Mouse (Mus musculus) hindbrain, embryonic 10.5 days (tissue): ENCODE data around the gene Limch1. TPM values are rescaled to one million over a fixed set of nuclear protein-coding genes. Genes with fewer than 3 reads are reported as not detected.
A peak's percentile ranks its signal among the peaks of the same experiment; 100 is the strongest.

Experiments used
- DNase-seq: peaks from one replicate; pipeline ENCODE4 v3.0.0-alpha.2; 2017; ENCODE audit warnings: low spot score
- H3K27ac ChIP-seq: fragments of 300-500 bp; sonication (generic); 2 replicates; pipeline ENCODE4 v1.5.1; 2016; ENCODE audit warnings: mild to moderate bottlenecking, moderate library complexity
- H3K27me3 ChIP-seq: fragments of 300-500 bp; sonication (generic); 2 replicates; pipeline ENCODE4 v1.6.1; 2016; ENCODE audit warnings: mild to moderate bottlenecking; ENCODE audit not compliant: poor library complexity, insufficient read depth, severe bottlenecking
- H3K36me3 ChIP-seq: fragments of 300-500 bp; sonication (generic); 2 replicates; pipeline ENCODE4 v1.6.1; 2016; ENCODE audit warnings: mild to moderate bottlenecking, moderate library complexity
- H3K4me1 ChIP-seq: fragments of 300-500 bp; sonication (generic); replicated peaks from 2 replicates; pipeline ENCODE4 v1.6.1; 2016; ENCODE audit warnings: mild to moderate bottlenecking
- H3K4me3 ChIP-seq: fragments of 300-500 bp; sonication (generic); 2 replicates; pipeline ENCODE4 v1.5.1; 2016; ENCODE audit warnings: mild to moderate bottlenecking, moderate library complexity
- H3K9me3 ChIP-seq: fragments of 300-500 bp; sonication (generic); 2 replicates; pipeline ENCODE4 v1.6.1; 2016; ENCODE audit warnings: mild to moderate bottlenecking, moderate library complexity
- WGBS: fragments of 180-500 bp; shearing (Covaris S2); methylation state at CpG from one replicate; pipeline ENCODE4 v1.1.7; 2016; 5-methylcytosine and 5-hydroxymethylcytosine counted together
- polyA plus RNA-seq: library from polyadenylated mRNA; unstranded; fragments of >200 nt; fragmentation: Nextera tagmentation; extraction: Ambion mirVana; gene quantifications from 2 replicates; pipeline ENCODE4 v1.2.1, GENCODE M21; 2016

Limch1 gene
- polyA plus RNA-seq, 1 experiment from 2014 or later: 49.2 TPM

DNA sequence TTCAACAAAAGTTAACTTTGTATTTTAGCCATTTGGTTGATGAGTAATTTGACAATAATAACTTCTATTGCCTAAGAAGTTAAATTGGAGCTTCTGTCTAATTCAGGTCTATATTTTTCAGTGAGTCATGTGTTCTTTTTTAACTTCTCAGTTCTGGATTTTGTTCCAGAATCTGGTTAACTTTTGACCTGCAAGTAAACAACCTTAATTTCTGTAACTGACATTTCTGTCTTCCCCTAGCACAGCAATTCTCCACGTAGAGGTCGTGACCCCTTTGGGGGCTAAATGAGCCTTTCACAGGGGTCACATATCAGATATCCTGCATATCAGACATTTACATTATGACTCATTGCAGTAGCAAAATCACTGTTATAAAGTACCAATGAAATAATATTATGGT, 221.5 kb downstream of the Limch1 start:
- peaks cover 56% of the 10 kb centered on the region for H3K4me1 ChIP-seq
- no peak for DNase-seq
- no peaks in the 10 kb centered on the region for H3K27me3 ChIP-seq
- no peak overlapping the region for H3K4me3 ChIP-seq
- H3K36me3 ChIP-seq: no peaks in the 10 kb centered on the region
- H3K9me3 ChIP-seq: no peaks in the 10 kb centered on the region
- WGBS: 46% methylated on average over 2 of the region's 2 CpGs
- peak overlapping the region; percentile 82 for H3K27ac ChIP-seq

DNA sequence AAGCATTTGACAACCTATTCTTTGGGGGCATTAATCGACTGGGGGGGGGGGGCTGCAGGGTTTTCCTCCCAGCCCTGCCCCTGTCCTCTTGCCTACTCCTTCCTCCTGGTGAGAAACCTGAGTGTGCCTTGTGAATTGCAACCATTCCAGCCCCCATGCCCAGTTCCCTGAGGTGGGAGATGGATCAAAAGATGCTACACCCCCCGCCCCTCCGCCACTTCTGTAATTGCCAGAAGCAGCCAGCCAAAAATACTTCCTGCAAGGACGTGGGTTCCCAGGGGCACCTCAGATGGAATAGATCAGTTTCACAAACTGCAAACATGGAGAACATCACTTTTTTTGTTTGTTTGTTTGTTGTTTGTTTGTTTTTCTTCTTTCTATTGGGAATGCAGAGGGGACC, 222.0 kb downstream of the Limch1 start:
- no peak for DNase-seq
- peak overlapping the region; percentile 33 for H3K4me3 ChIP-seq

DNA sequence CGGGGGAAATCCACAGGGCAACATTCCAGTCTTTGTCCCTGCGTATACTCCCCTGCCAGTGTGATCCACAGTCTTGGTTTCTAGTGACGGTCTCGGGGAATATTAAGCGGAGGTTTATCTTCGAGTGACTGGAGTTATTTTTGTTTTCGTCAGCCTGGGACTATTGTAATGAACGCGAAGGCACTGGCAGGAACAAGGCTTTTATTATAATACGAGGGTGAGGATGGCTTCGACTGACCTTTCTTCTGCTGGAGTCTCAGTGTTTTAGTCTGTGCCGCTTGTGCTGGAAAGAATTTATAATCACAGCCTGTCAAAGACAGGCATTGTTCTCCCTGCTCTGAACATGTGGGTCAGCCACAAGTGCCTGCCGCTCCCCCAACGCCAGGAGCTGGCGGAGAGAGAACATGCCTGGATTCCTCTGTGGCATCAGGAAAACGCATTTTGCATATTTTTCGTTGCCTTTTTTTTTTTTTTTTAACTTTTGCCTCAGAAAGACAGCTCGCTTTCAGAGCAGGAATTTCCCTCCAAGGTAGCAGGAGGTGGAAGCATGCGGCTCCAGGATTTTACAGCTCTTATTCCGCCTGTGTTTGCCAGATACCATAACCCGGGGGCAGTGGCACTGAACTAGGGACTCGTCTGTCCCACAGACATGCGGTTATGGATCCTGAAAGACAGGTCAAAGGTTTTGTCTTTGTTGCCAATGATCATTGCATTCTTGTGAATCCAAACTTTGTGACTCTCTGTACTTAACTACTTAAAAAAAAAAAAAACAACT, 222.6 kb downstream of the Limch1 start:
- peak; percentile 77 for DNase-seq
- Histone ChIP-seq H3K9me3 (no peaks in the 10 kb centered on the region), H3K4me1 (peaks cover 56% of the 10 kb centered on the region), H3K36me3 (no peaks in the 10 kb centered on the region), H3K27ac (peak overlapping the region; percentile 82), H3K27me3 (no peaks in the 10 kb centered on the region), H3K4me3 (peak overlapping the region; percentile 33)
- 5% methylated on average over 23 of the region's 23 CpGs for WGBS

More for the DNA sequence above, 222.0 kb downstream of the Limch1 start:
- Histone ChIP-seq H3K36me3 (no peaks in the 10 kb centered on the region), H3K9me3 (no peaks in the 10 kb centered on the region), H3K4me1 (peaks cover 56% of the 10 kb centered on the region), H3K27me3 (no peaks in the 10 kb centered on the region), H3K27ac (peak overlapping the region; percentile 82)
- 29% methylated on average over 4 of the region's 4 CpGs for WGBS

DNA sequence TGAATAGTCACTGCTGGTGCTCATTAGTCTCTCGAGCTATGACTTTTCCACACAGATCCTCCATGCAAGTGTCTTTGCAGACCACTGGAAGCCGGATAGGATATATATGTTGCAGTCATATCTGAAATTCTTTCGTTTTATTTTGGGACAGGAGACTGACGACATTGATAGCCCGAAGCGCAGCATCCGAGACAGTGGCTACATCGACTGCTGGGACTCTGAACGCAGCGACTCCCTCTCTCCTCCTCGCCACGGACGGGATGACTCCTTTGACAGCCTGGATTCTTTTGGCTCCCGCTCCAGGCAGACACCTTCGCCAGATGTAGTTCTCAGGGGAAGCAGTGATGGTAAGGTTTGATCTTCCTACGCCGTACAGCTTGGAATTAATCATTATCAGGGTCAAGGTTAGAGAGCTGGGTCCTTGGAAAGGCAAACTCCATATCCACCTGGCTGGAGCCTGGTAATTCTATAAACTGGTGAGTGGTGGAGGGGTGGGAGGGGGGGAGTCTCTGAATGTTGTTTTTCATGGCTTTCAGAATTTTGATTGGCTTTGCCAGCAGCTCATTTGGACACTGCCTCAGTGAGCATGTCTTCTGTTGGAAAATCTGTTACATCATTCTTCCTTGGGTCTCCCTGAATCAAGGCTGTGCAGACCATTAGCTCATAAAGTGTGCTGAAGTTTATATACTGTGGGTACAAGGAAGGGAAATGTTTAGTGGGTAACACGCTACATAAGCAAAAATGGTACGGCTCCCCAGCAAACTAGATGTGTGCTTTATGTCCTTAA, 223.5 kb downstream of the Limch1 start:
- peak; percentile 30 for DNase-seq
- Histone ChIP-seq H3K36me3 (peaks cover 1% of the 10 kb centered on the region), H3K27me3 (no peaks in the 10 kb centered on the region), H3K9me3 (no peaks in the 10 kb centered on the region), H3K4me1 (peaks cover 53% of the 10 kb centered on the region), H3K4me3 (peak overlapping the region; percentile 33), H3K27ac (peak overlapping the region; percentile 82)
- 56% methylated on average over 19 of the region's 19 CpGs for WGBS

DNA sequence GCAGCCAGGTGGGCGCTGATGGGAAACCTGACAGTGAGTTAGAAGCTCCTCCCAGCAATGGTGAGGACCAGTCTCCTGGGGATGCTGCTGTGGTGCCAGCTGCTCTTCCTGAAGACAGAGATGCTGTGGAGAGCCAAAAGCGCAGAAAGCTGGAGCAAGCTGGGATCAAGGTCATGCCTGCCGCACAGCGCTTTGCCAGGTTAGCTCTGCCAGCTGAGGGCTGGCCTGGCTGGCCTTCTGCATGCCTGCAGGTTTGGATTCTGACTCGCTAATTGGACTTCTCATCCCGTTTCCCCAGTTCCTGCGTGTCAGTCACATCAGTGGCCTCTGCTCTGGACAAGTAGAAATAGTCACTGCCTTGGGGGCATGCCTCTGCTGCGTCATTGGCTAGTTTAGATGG, 230.0 kb downstream of the Limch1 start:
- H3K36me3 ChIP-seq: peaks cover 16% of the 10 kb centered on the region
- H3K27ac ChIP-seq: no peak overlapping the region
- no peaks in the 10 kb centered on the region for H3K27me3 ChIP-seq
- H3K4me1 ChIP-seq: peaks cover 13% of the 10 kb centered on the region; the same call in 1 of the 2 replicates
- WGBS: 90% methylated on average over 8 of the region's 8 CpGs
- no peaks in the 10 kb centered on the region for H3K9me3 ChIP-seq
- H3K4me3 ChIP-seq: no peak overlapping the region
- DNase-seq: no peak

DNA sequence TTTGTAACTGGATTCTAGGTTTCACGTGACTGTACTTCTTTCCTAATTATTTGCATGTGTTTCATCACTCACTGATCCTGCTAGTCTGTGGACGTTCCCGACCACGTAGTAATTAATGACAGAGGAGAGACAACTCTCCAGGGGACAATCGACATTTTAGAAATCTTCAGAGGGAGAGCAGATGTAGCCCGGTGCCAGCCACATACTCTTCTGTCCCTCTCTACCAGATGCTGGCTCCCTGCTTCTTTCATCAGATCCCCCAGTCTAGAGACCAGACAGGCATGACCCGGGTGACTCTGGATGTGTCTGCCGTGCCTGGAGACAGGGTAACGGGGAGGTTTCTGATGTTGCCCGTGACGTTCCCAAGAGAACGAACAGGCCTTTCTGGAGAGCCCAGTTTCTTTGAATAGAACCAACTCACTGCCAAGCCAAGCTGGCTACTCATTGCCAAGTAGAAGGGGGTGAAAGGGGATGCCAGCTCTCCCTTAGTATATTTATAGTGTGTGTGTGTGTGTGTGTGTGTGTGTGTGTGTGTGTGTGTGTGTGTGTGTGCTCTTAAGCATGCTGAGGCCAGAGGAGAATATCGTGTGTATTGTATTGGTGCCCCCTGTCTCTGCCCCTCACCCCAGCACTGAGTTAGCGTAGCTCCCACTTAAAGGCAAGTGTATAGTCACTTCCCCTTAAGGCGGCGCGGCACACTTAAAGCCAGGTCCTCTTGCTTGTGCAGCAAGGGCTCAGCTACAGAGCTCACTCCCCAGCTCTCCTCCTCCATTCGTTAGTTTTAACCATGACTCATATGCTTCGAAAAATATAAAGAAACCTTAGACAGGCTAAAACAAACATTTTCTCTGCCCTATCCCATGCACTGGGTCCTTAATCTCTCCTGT, 233.9 kb downstream of the Limch1 start:
- Histone ChIP-seq H3K27ac (peak overlapping the region; percentile 60), H3K4me3 (no peak overlapping the region), H3K27me3 (no peaks in the 10 kb centered on the region), H3K4me1 (peaks cover 19% of the 10 kb centered on the region; the same call in 1 of the 2 replicates), H3K36me3 (peaks cover 10% of the 10 kb centered on the region), H3K9me3 (no peaks in the 10 kb centered on the region)
- DNase-seq: peak; percentile 38
- WGBS: 62% methylated on average over 19 of the region's 19 CpGs

DNA sequence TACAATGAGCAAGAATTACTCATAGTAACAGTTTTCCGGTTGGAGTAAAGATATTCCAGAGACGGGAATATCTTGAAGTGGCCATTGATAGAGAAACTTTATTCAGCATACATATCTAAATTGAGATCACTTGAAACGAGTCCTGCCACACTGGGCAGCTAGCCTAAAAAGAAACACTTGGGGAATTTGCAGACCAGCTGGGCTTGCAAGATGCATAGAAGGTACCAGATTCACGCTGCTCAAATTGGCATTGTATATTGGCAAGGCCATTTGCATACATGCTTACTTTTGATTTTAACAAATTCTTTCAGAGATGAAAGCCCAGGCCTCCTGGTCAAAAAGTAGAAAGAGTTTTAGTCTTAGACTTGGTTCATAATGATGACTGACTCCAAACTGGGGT, 235.2 kb downstream of the Limch1 start:
- no peak for DNase-seq
- Histone ChIP-seq H3K9me3 (no peaks in the 10 kb centered on the region), H3K27me3 (no peaks in the 10 kb centered on the region), H3K27ac (no peak overlapping the region), H3K4me1 (peaks cover 15% of the 10 kb centered on the region; the same call in 1 of the 2 replicates), H3K36me3 (peaks cover under 1% of the 10 kb centered on the region; the same call in 1 of the 2 replicates), H3K4me3 (no peak overlapping the region)
- WGBS: 87% methylated on average over 4 of the region's 4 CpGs

DNA sequence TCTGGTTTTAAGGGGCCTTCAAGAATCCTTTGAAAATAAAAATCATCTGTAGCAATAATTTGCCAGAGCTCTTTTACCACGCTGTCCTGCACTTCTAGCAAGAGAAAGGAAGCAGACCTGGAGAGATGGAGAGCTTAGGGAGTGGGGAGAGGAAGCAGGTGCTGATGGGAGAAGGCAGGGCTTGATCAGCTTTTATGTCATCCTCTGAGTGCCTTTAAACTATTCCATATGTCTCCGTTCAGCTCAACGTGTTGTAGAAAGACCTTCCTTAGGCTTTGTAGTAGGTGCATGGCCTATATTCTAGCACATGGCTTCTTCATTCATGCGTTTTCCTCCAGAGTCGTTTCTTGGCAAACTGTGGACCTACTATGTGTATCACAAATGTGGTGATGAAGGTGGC, 237.5 kb downstream of the Limch1 start:
- WGBS: 77% methylated on average over 5 of the region's 5 CpGs
- H3K4me3 ChIP-seq: no peak overlapping the region
- no peak for DNase-seq

DNA sequence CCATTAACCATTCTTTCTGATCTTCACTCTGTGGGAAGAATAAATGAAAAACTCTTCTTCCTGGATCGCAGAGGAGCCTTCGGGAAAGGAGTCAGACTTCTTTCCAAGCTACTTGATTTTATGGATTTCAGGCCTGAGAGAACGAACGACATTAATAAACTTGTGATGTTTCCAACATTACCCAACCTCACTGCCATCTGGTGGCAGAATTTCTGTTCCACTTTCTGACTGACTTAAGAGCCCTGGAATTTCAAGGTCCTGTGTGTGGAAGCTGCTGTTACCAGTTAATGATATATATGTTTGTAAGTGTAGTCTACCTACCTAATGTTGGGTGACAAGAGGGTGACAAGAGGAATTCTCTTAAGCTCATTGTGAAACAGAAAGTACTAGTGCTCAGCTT, 243.3 kb downstream of the Limch1 start:
- 90% methylated on average over 4 of the region's 4 CpGs for WGBS
- Histone ChIP-seq H3K36me3 (0 out of 2 replicates have a peak, but pooled peaks cover 22% of the 10 kb centered on the region), H3K4me3 (no peak overlapping the region), H3K9me3 (no peaks in the 10 kb centered on the region), H3K27ac (no peak overlapping the region), H3K4me1 (peaks cover 14% of the 10 kb centered on the region), H3K27me3 (no peaks in the 10 kb centered on the region)
- no peak for DNase-seq

More for the DNA sequence above, 237.5 kb downstream of the Limch1 start:
- Histone ChIP-seq H3K9me3 (no peaks in the 10 kb centered on the region), H3K36me3 (0 out of 2 replicates have a peak, but pooled peaks cover 16% of the 10 kb centered on the region), H3K27me3 (no peaks in the 10 kb centered on the region), H3K4me1 (peaks cover 24% of the 10 kb centered on the region), H3K27ac (no peak overlapping the region)

DNA sequence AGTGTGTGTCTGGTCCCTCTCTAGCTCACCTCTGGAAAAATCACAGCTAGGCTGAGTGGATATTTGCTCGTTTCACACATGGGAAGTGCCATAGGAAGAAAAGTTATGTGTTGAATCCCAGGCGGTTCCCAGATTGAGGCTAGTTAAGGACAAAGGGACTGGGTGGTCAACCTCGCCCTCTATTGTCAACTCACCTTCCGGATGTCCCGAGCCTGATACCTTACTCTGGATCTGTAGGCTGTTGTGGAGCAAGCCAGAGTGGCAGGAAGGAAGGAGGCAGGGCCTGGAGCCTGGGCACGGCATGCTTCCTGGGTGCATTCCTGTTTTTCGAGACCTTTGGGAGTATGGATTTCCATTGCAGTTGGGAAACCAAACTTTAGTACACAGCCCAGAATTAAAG, 243.9 kb downstream of the Limch1 start:
- no peak overlapping the region for H3K4me3 ChIP-seq
- no peak overlapping the region for H3K27ac ChIP-seq
- peaks cover 14% of the 10 kb centered on the region for H3K4me1 ChIP-seq
- no peaks in the 10 kb centered on the region for H3K9me3 ChIP-seq
- no peak for DNase-seq
- 0 out of 2 replicates have a peak, but pooled peaks cover 22% of the 10 kb centered on the region for H3K36me3 ChIP-seq
- no peaks in the 10 kb centered on the region for H3K27me3 ChIP-seq
- 88% methylated on average over 7 of the region's 7 CpGs for WGBS

DNA sequence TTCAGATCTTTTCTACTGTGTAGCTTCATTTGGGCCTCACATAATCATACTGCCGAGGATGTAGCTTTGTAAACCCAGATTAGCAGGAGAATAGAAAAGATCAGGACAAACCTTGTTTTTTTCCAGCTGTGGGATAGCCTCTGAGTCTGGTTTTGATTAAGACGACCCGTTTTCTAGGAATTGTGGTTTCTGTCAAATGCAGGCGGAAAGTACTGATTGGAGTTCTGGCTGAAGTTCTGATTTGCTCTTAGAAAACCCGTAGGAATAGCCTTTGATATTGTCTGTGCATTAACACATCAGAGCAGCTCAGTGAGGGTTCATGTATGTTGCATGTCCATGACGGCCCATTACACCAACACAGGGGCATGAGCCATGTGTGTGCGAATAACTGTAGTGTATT, 246.8 kb downstream of the Limch1 start:
- no peak overlapping the region for H3K27ac ChIP-seq
- H3K36me3 ChIP-seq: 0 out of 2 replicates have a peak, but pooled peaks cover 9% of the 10 kb centered on the region
- 75% methylated on average over 7 of the region's 7 CpGs for WGBS
- H3K9me3 ChIP-seq: no peaks in the 10 kb centered on the region
- no peaks in the 10 kb centered on the region for H3K27me3 ChIP-seq
- H3K4me3 ChIP-seq: no peak overlapping the region
- H3K4me1 ChIP-seq: peaks cover 24% of the 10 kb centered on the region
- no peak for DNase-seq

DNA sequence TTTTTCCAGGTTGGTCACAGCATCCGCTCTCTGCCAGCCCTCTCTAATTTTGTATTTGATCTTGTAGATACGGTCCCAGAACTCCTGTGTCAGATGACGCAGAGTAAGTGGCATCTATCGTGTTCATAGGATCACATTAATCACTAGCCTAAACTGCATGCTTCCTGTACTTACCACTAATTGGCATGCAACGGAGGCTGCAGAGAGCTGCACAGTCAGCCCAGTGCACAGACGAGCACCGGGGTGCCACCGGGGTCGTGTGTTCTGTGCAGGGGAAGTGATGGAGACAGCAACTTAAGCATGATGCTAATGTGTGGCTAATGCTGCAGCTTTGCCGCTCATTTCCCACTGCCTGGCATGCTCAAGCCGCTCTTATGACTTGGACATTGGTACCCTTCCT, 247.4 kb downstream of the Limch1 start:
- no peak for DNase-seq
- Histone ChIP-seq H3K9me3 (no peaks in the 10 kb centered on the region), H3K36me3 (0 out of 2 replicates have a peak, but pooled peaks cover 7% of the 10 kb centered on the region), H3K27ac (peak overlapping the region; percentile 50; the same call in 1 of the 2 replicates), H3K27me3 (peaks cover 7% of the 10 kb centered on the region), H3K4me1 (peaks cover 29% of the 10 kb centered on the region), H3K4me3 (no peak overlapping the region)
- WGBS: 73% methylated on average over 11 of the region's 11 CpGs
